Mouse (Mus musculus): ENCODE measurements around the gene Piezo1.

Gene Piezo1

DNA sequence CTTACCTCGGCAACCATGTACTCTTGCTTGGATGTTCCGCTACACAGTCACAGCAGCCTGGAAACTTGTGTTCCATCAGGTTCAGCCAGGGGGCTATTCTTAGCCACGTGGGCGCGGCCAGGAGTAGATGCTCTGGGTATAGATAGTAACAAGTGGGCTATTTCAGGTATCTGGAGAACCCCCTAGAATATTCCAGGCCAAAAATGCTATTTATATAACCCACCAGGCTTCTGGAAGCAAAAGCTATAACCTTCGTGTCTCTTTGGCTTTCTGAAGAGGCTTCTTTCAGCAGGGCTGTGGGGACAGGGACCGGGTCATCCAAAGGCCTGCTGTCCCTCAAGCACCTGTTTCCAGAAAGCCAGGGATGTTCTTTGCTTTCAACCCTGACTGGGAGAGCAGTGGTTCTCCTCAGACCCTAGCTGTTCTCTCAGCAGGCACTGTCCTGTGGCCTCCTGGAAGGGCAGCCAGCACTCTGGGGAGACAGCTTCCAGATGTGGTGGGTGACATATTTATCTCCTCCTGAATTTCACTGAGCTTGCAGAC, 99.9 kb downstream of the Piezo1 start:
- DNase-seq, result peak in 1 of 2 experiments; percentile 3

DNA sequence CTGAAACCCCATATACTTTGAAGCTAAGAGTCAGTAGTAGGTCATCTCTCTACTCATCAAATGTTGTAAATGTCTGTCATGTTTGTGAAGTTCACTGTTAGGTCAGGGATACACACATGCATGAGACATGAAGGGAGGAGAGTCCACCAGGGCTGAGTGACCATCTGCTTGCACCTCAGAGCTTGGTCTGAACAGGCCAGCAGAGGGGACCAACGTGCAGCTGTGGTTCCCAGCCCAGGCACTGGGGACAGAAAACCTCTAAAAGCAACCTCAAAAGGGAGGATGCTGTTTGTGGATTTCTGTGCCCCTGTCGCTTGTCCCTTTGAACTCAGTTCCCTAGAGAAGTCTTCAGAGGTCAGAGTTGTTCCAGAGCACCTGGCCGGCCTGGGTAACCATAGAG, 105.9 kb downstream of the Piezo1 start:
- no peak for DNase-seq

DNA sequence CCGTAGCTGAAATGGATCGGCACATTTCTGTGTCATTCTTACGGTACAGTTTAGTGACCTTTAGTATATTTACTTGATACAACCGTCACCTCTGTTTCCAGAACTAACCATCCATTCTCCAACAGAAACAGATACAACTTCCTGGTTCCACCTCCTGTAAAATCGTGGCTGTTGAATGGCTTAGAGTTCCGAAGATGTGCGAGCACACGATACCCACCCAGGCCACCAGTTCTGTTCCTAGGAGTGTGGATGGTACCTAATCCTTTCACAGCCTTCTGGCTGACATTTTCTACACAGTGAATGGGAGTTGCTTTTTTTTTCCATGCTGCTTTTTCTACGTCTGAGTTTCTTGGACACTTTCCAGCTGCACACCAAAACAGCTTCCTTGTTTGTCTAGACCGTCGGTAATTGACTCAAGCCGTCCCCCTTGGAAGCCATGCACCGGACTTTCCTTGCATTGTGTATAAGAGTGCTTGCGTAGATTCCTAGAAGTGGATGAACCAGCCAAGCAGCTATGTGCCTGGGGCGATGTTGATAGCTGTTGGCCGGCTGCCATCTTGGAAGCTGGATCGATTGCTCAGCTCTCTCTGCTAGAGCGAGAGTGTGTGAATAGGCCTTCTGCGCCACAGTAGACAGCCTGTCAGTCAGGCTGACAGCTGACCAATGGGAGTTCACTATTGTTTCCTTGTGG, 106.9 kb downstream of the Piezo1 start:
- no peak for DNase-seq

DNA sequence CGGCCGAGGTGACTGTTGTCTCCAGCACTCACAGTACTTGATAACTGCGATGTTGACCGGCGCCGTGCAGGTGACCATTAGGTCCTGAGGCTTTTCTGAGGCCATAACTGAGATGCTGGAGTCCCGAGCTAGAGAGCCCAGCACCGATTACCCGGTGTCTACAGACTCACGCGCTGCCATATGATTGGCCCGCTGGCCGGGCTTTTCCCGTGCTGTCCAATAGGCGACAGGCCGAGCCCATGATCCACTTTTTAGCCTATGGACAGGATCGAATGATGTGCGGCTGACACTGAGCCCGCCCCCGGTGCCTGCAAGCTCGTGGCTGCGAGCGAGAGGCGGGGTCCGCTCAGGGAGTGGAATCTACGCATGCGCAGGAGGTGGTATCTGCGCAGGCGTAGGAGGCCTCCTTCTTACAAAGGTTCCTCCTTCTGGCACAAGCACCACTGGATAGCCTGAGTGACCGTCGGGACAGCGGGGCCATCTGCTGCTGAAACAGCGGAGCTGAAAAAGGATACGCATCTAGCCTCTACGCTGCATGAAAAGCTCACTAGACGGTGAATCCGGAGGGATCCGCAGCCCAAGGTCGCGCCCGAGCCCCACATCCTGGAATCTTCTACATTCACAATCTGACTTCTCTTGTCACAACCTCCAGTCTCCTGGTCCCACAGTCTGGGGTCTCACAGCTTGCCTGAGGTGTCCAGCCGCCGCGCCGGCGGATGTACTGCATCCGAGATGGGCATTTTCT, 107.7 kb downstream of the Piezo1 start, which contains the start of gene Mvd:
Gene Mvd (minus strand): TSS at position 161 of the 745 bp plus-strand sequence.
- DNase-seq, result peak; percentile 96 to 99

DNA sequence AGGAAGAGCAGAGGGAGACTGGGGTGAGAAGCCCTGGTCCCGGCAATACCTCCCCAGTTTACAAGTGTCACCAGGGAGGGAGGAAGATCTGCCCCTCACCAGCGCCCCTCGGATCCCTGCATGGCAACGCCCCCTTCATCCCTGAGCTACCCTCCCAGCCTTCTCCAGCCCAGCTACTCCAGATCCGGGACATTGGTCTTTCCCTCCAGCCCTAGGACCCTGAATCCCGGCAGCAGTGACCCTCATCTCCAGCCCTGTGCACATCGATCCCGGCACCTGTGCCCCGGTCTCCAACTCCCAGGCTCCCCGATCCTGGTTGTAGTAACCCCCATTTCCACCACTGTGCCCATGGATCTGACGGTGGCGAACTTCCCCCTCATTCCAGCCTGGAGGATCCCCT, 108.3 kb downstream of the Piezo1 start:
- DNase-seq, result peak in 1 of 2 experiments; percentile 32

DNA sequence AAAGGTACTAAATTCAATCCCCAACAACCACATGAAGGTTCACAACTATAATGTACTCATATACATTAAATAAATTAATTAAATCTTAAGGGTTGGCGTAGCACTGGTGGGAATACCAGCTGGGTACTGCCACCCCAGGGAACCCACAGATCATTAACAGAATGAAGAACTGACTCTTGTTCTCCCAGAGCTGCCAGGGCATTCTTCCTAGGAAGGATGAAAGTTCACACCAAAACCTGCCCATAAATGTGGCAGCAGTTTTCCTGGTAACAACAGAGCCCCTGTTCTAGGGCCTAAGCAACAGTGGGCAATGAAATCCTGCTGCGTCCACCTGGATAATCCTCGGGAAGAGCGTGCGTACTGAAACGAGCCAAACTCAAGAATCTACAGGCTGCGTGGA, 108.8 kb downstream of the Piezo1 start:
- no peak for DNase-seq

DNA sequence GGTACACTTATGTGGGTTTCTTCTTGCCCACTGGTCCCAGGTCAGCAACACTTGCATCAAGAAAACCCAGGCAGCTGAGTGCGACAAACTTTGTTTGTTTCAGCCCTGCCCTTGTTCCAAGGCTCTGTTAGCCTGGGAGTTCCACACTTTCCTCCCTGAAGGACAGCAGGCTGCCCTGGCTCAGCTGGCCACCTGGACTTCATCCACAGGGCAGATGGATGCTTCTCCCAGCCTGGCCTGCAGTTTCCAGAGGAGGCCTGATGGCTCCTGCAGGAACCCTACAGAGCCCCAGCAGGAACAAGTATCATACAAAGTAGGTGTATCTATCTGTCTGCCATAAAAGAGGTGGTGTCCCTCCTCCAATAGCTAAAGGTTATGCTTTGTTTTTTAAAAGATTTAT, 109.8 kb downstream of the Piezo1 start:
- no peak for DNase-seq

DNA sequence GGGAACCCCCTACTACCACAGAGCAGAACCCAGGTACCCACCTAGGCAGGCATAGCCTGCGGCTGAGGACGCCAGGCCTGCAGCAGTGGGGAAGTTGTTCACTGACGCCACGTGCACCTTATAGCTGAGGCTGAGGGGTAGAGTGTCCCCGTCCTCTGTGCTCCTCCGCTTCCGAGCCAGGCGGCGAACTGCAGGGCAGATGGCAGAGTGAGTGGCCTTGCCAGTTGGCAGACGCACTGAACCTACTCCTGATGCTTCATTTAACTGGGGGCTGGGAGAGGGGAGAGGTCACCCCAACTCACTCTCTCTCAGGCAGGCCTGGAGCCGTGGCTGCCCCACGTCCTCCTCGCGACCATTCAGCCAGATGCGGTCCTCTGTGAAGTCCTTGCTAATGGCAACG, 111.8 kb downstream of the Piezo1 start:
- no peak for DNase-seq

DNA sequence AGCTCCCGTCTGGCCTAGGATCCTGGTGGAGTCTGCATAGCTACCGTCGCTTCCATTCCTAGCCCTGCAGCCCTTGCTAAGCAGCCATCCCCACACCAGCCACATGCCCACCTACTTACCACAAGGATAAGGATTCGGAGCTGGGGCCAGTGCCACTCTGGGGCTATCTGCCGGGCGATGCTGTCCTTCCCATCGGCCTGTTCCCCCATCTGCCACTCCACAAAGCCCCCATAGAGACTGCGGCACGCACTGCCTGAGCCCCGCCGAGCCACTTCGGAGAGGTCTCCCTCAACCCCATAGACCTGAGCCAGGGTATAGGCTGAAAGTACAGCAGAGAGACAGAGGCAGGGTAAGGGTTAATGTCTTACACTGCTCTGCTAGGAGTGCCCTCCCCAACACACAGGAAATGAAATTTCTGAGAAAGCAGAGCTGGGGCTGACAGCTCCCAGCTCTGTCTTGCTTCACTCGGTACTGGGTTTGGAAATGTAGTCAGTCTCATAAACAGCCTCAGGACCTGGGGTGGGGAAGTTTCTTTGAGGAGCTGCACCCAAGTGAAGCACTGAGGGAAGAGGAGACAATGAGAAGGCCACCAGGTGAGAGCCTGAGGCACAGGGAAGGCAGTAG, 113.3 kb downstream of the Piezo1 start:
- DNase-seq, result peak in 1 of 2 experiments; percentile 32

DNA sequence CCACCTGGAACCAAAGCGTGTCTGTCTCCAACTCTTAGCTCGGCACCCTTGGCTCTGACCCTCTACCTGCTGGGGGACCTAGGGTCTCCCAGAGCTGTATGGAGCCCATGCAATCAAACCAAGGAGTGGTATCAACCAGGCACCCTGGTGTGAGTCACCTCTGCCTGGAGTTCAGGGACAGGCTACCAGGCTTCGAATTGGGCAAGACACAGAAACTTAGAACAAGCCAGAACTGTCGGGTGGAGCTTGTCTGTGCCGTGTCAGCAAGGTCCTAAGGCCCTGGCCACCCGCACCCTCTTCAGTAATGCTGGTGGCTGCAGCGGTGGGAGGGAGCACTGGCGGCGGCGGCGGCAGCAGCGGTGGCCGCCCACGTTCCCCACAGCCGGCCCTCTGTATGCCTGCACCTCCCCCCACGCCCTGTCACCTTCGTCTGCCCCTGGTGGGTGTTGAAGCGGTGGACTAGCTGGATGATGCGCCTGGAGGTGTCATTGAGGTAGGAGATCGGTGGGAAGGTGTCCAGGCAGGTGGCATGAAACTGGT, 114.5 kb downstream of the Piezo1 start:
- no peak for DNase-seq

DNA sequence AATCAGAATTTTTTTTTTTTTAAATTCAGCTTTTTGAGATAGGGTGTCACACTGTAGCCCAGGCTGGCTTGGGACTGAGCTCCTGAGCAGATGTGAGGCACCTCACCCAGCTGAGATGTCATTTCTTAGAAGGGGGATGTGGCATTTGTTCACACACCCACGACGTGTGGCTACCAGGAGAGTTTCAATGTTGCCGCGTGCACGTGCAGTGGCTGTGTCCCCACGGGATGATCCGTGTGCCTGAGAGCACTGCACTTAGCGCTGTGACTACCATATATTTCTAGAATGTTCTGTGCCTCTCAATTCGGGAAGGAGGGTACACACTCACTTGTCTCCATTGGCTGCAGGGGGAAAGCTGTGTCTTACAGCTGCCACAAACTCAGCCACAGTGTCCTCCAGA, 115.0 kb downstream of the Piezo1 start:
- no peak for DNase-seq

DNA sequence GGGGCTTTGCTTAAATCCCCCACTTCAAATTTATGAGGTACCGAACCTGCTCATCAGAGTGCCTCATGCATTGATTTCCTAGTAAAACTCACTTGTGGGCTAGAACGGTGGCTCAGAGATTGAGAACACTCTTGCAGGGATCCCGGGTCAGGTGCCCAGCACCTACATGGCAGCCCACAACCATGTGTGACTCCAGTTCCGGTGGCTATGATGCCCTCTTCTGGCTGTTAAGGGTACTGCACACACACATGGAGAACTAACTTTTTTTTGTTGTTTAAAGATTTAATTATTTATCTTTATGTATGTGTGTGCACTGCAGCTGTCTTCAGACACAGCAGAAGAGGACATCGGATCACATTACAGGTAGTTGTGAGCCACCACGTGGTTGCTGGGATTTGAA, 115.8 kb downstream of the Piezo1 start:
- no peak for DNase-seq

DNA sequence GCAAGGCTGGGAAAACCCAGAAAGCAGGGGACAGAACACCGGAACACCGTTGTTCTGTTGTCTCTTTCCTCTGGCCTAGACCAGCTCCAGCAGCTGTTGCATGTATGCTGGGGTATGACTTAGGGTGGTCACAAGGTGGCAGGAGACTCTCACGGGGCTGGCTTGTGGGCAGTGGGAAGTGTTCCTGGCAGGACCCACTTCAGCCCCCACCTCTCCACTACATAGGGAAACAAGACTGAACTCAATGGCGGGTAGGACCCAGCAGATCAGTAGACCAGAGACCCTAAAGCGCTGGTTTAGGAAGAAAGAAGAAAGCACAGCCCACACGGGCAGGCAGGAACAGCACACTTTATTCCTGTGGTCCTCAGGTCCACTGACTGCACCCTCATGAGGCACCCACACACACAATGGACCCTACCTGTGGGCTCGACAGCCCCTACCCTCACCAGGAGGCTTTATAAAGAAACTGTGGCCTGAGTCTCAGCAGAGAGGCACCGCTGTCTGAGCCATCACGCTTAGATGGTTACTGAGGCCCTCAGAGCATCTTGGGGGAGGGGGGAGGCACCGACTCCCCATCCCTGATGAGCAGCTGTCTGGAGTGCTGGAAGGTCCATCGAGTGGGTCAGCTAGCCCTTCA, 117.7 kb downstream of the Piezo1 start:
- no peak for DNase-seq

DNA sequence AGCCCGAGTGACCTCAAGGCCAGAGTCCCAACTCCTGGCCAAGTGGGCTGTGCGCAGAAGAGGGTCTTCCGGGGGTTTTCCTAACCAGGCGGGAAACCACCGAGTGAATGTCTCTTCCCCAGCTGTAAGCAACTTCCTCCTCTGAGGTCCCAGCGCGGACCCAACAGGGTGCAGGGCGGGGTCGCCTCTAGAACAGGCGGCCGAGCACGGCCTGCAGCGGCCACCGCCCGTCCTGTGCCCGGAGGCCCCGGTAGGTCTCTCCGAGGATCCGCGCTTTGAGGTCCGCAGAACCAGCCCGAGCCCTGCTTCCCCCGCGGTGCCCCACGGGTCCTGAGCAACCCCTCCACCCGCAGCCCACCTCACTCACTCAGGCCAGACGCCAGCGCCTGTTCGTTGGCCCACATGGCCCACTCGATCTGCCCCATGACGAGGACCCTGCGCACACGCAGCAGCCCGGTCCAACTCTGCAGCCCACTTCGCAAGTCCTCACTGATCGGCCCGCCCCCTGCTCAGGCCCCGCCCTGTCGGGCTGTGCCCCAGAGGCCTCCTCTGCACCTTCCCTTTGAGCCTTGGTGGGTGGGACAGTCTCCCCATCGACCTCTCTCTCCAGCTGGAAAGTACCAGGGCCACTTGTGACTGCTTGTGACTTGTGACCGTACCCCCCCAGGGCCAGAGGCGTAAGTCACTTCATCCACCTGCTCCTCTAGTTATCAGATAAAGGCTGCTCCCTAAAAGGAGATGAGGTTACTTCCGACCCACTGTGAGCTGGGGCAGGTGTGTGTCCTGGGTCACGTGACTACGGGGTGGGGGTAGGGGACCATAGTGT, 118.5 kb downstream of the Piezo1 start, which contains the start of gene Cyba:
Gene Cyba (minus strand): TSS at position 488 of the 826 bp plus-strand sequence.
- DNase-seq, result peak; percentile 87 to 90
